In genomic region chr4:89138361-89138651, GRCm38 (mm10) we compare ENCODE assay signal across 8 mouse cellular contexts. TPM values are rescaled to one million over a fixed set of nuclear protein-coding genes. Genes with fewer than 3 reads are reported as not detected.
DNase-seq lines count a peak whose midpoint lies in the region; ATAC-seq and TF ChIP-seq lines count a peak whose summit lies in the region.

No protein-coding gene starts in this region.

- 7% methylated on average over 4 of the region's 4 CpGs for WGBS in lung, postnatal 0 days
- WGBS in forebrain, embryonic 11.5 days, result 6% methylated on average over 4 of the region's 4 CpGs
- WGBS in limb, embryonic 12.5 days, result 17% methylated on average over 4 of the region's 4 CpGs
- WGBS in neural tube, embryonic 15.5 days, result 11% methylated on average over 4 of the region's 4 CpGs

- H3K27ac ChIP-seq in lung, postnatal 0 days (ENCODE audit: low read length), result no peak overlapping the region
- no peak overlapping the region; the same call in 1 of the 2 replicates for H3K27ac ChIP-seq in forebrain, embryonic 11.5 days (ENCODE audit: low read depth, low read length)
- peak overlapping the region; percentile 90; the same call in 1 of the 2 replicates for H3K27ac ChIP-seq in limb, embryonic 12.5 days
- H3K27ac ChIP-seq in neural tube, embryonic 15.5 days (replicated peaks), result no peak overlapping the region

- H3K4me3 ChIP-seq in lung, postnatal 0 days (ENCODE audit: low read depth, low read length), result peak overlapping the region; percentile 72; the same call in 1 of the 2 replicates
- peak overlapping the region; percentile 82 for H3K4me3 ChIP-seq in forebrain, embryonic 11.5 days (ENCODE audit: low read depth, low read length)
- H3K4me3 ChIP-seq in limb, embryonic 12.5 days (replicated peaks), result peak overlapping the region; percentile 93
- peak overlapping the region; percentile 84 for H3K4me3 ChIP-seq in neural tube, embryonic 15.5 days (replicated peaks)

- TF ChIP-seq EP300 in lung, postnatal 0 days (IDR thresholded peaks at IDR 0.05), result no peak

- no peaks in the 10 kb centered on the region; the same call in 1 of the 2 replicates for H3K4me1 ChIP-seq in lung, postnatal 0 days (ENCODE audit: insufficient read depth, low read depth, low read length)
- H3K4me1 ChIP-seq in forebrain, embryonic 11.5 days (replicated peaks; ENCODE audit: control insufficient read depth, insufficient read depth, low read length), result 0 out of 2 replicates have a peak, but pooled peaks cover 6% of the 10 kb centered on the region
- peaks cover 23% of the 10 kb centered on the region; the same call in 1 of the 2 replicates for H3K4me1 ChIP-seq in limb, embryonic 12.5 days (replicated peaks)
- peaks cover 26% of the 10 kb centered on the region for H3K4me1 ChIP-seq in neural tube, embryonic 15.5 days

- no peaks in the 10 kb centered on the region for H3K27me3 ChIP-seq in lung, postnatal 0 days (replicated peaks; ENCODE audit: insufficient read depth, low read length)
- no peaks in the 10 kb centered on the region for H3K27me3 ChIP-seq in forebrain, embryonic 11.5 days (ENCODE audit: control insufficient read depth, insufficient read depth, low read length)
- no peaks in the 10 kb centered on the region for H3K27me3 ChIP-seq in limb, embryonic 12.5 days
- H3K27me3 ChIP-seq in neural tube, embryonic 15.5 days (replicated peaks), result no peaks in the 10 kb centered on the region

- no peaks in the 10 kb centered on the region for H3K36me3 ChIP-seq in lung, postnatal 0 days (ENCODE audit: insufficient read depth, low read length)
- H3K36me3 ChIP-seq in forebrain, embryonic 11.5 days (ENCODE audit: control insufficient read depth, insufficient read depth, low read length), result no peaks in the 10 kb centered on the region; the same call in 1 of the 2 replicates
- H3K36me3 ChIP-seq in limb, embryonic 12.5 days, result peaks cover 2% of the 10 kb centered on the region; the same call in 1 of the 2 replicates
- H3K36me3 ChIP-seq in neural tube, embryonic 15.5 days, result no peaks in the 10 kb centered on the region

- no peak for TF ChIP-seq CTCF in lung, postnatal 0 days (IDR thresholded peaks at IDR 0.05)

- peak overlapping the region; percentile 99; the same call in 1 of the 2 replicates for H3K4me2 ChIP-seq in lung, postnatal 0 days (replicated peaks; ENCODE audit: low read depth, low read length)
- H3K4me2 ChIP-seq in forebrain, embryonic 11.5 days (ENCODE audit: low read depth, low read length, severe bottlenecking), result peak overlapping the region; percentile 72
- peak overlapping the region; percentile 66 for H3K4me2 ChIP-seq in limb, embryonic 12.5 days
- H3K4me2 ChIP-seq in neural tube, embryonic 15.5 days, result peak overlapping the region; percentile 90

- no peak for DNase-seq in lung, postnatal 0 days (ENCODE audit: low spot score)
- DNase-seq in lung, postnatal 14 days, result no peak
- peak; percentile 56 for DNase-seq in forebrain, embryonic 11.5 days (ENCODE audit: low spot score)
- DNase-seq in MN1 (ENCODE audit: low spot score), result no peak
- DNase-seq in testis, postnatal 14 days (ENCODE audit: low spot score), result no peak

- ATAC-seq in lung, postnatal 0 days, result no peak
- no peak for ATAC-seq in forebrain, embryonic 11.5 days (replicated peaks; ENCODE audit: low FRiP score)
- ATAC-seq in limb, embryonic 12.5 days (ENCODE audit: insufficient number of reproducible peaks, insufficient read depth, low FRiP score, low TSS enrichment, low read depth), result no peak
- no peak for ATAC-seq in neural tube, embryonic 15.5 days (ENCODE audit: low FRiP score)
- no peak for ATAC-seq in granulocyte monocyte progenitor cell, adult 5-6 weeks (replicated peaks; ENCODE audit: poor library complexity, severe bottlenecking)

- H3K9ac ChIP-seq in lung, postnatal 0 days (replicated peaks; ENCODE audit: low read depth), result no peak overlapping the region; the same call in 1 of the 2 replicates
- peak overlapping the region; percentile 89 for H3K9ac ChIP-seq in forebrain, embryonic 11.5 days (ENCODE audit: low read length)
- peak overlapping the region; percentile 83; the same call in 1 of the 2 replicates for H3K9ac ChIP-seq in limb, embryonic 12.5 days (replicated peaks)
- 0 out of 2 replicates have a peak overlapping the region, but pooled peaks have one; percentile 71 for H3K9ac ChIP-seq in neural tube, embryonic 15.5 days (replicated peaks)

- no peaks in the 10 kb centered on the region for H3K9me3 ChIP-seq in lung, postnatal 0 days (ENCODE audit: low read length)
- H3K9me3 ChIP-seq in forebrain, embryonic 11.5 days (ENCODE audit: control insufficient read depth, low read length), result no peaks in the 10 kb centered on the region
- H3K9me3 ChIP-seq in limb, embryonic 12.5 days, result no peaks in the 10 kb centered on the region
- no peaks in the 10 kb centered on the region for H3K9me3 ChIP-seq in neural tube, embryonic 15.5 days (replicated peaks)

RNA-seq across cellular contexts. Expression of gene Mtap, which starts 1.4 kb away (rescaled TPM):
- polyA plus RNA-seq in lung, postnatal 0 days (2015; fragmentation: Nextera tagmentation; extraction: Ambion mirVana), result 16.1 and 17.0 TPM in 2 replicates
- 103 and 110 TPM in 2 replicates for polyA plus RNA-seq in forebrain, embryonic 11.5 days (2014; fragmentation: Nextera tagmentation; extraction: Ambion mirVana)
- polyA plus RNA-seq in limb, embryonic 12.5 days (2016; fragmentation: Nextera tagmentation; extraction: Ambion mirVana), result 98.3 and 102 TPM in 2 replicates
- polyA plus RNA-seq in neural tube, embryonic 15.5 days (2015; fragmentation: Nextera tagmentation; extraction: Ambion mirVana), result 27.1 and 40.4 TPM in 2 replicates
- 30.9 and 45.8 TPM in 2 replicates for total RNA-seq in granulocyte monocyte progenitor cell, adult 5-6 weeks (2014; fragmentation: Nextera tagmentation)
- 27.0 and 31.7 TPM in 2 replicates for total RNA-seq in granulocyte monocyte progenitor cell, adult 5-6 weeks (2017)
